Mouse (Mus musculus) bone marrow, adult 2 months (tissue): Measurements from ENCODE around the gene Nipal3.

Source experiments
- CTCF ChIP-seq: fragments of 200-500 bp; IDR thresholded peaks from 2 replicates; pipeline ENCODE4 v1.5.1; 2011; ENCODE audit warnings: low read length, control low read depth; ENCODE audit not compliant: control insufficient read depth, insufficient read depth
- POLR2A ChIP-seq: fragments of 200-500 bp; IDR thresholded peaks from 2 replicates; pipeline ENCODE4 v1.6.1; 2011; ENCODE audit warnings: low read depth, mild to moderate bottlenecking, control low read depth, low read length, borderline replicate concordance; ENCODE audit not compliant: control insufficient read depth

DNA sequence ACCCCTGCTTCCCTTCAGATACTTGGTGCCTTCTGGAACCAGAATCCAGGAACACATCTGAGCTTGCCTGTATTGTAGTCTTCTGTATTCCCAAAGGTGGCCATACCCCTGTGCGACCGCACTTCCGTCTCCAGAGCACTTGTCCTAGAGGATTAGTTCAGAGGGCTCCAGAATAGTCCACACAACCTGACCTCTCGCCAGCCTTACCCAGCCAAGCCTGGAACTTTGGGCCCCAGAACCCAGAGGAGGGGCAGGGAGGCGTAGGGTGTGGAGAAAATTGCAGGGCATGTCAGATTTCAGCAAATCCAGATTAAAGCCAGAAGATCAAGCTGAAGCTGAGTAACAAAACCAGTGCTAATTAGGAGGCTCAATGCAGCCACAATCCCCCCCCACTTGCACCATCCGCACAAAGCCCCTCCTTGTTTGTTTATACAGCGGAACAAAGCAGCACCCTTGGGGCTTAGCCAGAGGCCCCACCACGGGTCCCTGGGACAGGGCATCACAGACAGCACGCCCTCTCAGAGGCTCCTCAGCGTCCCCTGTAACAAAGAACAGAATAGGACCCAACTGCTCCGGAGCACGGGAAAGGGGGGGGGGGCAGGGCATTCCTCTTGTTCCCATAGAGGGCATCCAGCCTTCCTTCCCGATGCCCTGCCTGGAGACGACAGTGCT, 31.3 kb upstream of the Nipal3 start:
- no peak for TF ChIP-seq CTCF
- no peak for TF ChIP-seq POLR2A
